Mouse (Mus musculus): ENCODE results near the gene Etnk2.
A peak's percentile ranks its signal among the peaks of the same experiment; 100 is the strongest.

DNA sequence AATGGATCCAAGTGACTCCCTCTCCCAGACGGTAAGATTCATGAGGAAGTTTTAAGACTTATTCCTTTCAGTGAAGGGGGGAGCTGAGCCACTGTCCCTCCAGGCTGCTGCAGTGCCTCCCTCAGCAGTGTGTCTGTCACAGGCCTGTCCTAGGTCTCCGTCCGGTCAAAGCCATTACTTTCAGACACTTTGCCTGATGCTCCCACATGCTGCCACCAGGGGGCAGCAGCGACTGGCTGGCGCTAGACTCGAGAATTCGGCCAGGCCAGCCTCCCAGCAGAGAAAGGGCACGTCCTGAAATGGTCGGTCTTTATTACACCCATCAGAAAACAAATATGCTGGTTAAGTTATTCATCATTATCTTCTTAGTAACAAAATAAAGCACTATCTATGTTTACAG is 18.6 kb downstream of the Etnk2 start:
- TF ChIP-seq CTCF (IDR thresholded peaks at IDR 0.05; ENCODE audit: borderline replicate concordance, extremely low read depth, insufficient read depth, insufficient read length), result peak; percentile 98
- no peak for TF ChIP-seq POLR2A (IDR thresholded peaks at IDR 0.05; ENCODE audit: borderline replicate concordance, extremely low read depth, insufficient read depth, insufficient read length, poor library complexity, severe bottlenecking)

Measured in brain, embryonic 14.5 days (tissue).